Mouse (Mus musculus) heart, embryonic 12.5 days (tissue): ENCODE results near the gene Poldip2. TPM values are rescaled to one million over a fixed set of nuclear protein-coding genes. Genes with fewer than 3 reads are reported as not detected.

Source experiments
- ATAC-seq: fragments of 200-750 bp; cut with Nextera tagmentation; 2 replicates; pipeline ENCODE4 v1.8.0; 2017; ENCODE audit warnings: moderate TSS enrichment, moderate library complexity; ENCODE audit not compliant: insufficient number of reproducible peaks, low FRiP score
- H3K27ac ChIP-seq: fragments of 300-500 bp; sonication (generic); 2 replicates; pipeline ENCODE4 v1.5.1; 2016; ENCODE audit warnings: mild to moderate bottlenecking, moderate library complexity; ENCODE audit not compliant: poor library complexity, severe bottlenecking
- H3K27me3 ChIP-seq: fragments of 300-500 bp; sonication (generic); replicated peaks from 2 replicates; pipeline ENCODE4 v1.6.1; 2016; ENCODE audit warnings: mild to moderate bottlenecking, moderate library complexity
- H3K36me3 ChIP-seq: fragments of 300-500 bp; sonication (generic); 2 replicates; pipeline ENCODE4 v1.6.1; 2016; ENCODE audit warnings: mild to moderate bottlenecking, moderate library complexity
- H3K4me1 ChIP-seq: fragments of 300-500 bp; sonication (generic); replicated peaks from 2 replicates; pipeline ENCODE4 v1.6.1; 2016; ENCODE audit warnings: mild to moderate bottlenecking
- H3K4me2 ChIP-seq: fragments of 300-500 bp; sonication (generic); 2 replicates; pipeline ENCODE4 v1.6.1; 2016; ENCODE audit warnings: mild to moderate bottlenecking, moderate library complexity
- H3K4me3 ChIP-seq: fragments of 300-500 bp; sonication (generic); 2 replicates; pipeline ENCODE4 v1.5.1; 2016; ENCODE audit warnings: mild to moderate bottlenecking
- H3K9ac ChIP-seq: fragments of 300-500 bp; sonication (generic); 2 replicates; pipeline ENCODE4 v1.6.1; 2016; ENCODE audit warnings: mild to moderate bottlenecking, moderate library complexity
- H3K9me3 ChIP-seq: fragments of 300-500 bp; sonication (generic); replicated peaks from 2 replicates; pipeline ENCODE4 v1.6.1; 2016; ENCODE audit warnings: mild to moderate bottlenecking, moderate library complexity
- WGBS: fragments of 180-500 bp; shearing (Covaris S2); methylation state at CpG from one replicate; pipeline ENCODE4 v1.1.7; 2016; 5-methylcytosine and 5-hydroxymethylcytosine counted together
- polyA plus RNA-seq: library from polyadenylated mRNA; unstranded; fragments of >200 nt; fragmentation: Nextera tagmentation; extraction: Ambion mirVana; gene quantifications from 2 replicates; pipeline ENCODE4 v1.2.1, GENCODE M21; 2016

Poldip2 gene
- polyA plus RNA-seq: 146 TPM in 2 replicates

- H3K4me1 ChIP-seq: peaks cover 14% of the 10 kb centered on the region
- WGBS: under 1% methylated on average over 67 of the region's 67 CpGs
- H3K27me3 ChIP-seq: no peaks in the 10 kb centered on the region
- H3K9me3 ChIP-seq: no peaks in the 10 kb centered on the region
- peak within 1 kb of the TSS; percentile 92 for H3K9ac ChIP-seq
- peaks cover 62% of the 10 kb centered on the region for H3K36me3 ChIP-seq
- H3K27ac ChIP-seq: peak within 1 kb of the TSS; percentile 73
- peak; percentile 98 for ATAC-seq
- peak within 1 kb of the TSS; percentile 79 for H3K4me2 ChIP-seq
- peak within 1 kb of the TSS; percentile 81 for H3K4me3 ChIP-seq
These were observed at the start of gene Poldip2, which contains the start of gene Tmem199 for GRCm38 (mm10) chr11:78512025-78512957. Gene Poldip2 (plus strand): TSS chr11:78512193. Gene Tmem199 (minus strand): TSS chr11:78512172.

GRCm38 (mm10) chr11:78462669-78463068, 49.3 kb upstream of the Poldip2 start:
- no peak for ATAC-seq
- Histone ChIP-seq H3K4me2 (no peak overlapping the region), H3K27me3 (no peaks in the 10 kb centered on the region), H3K9ac (no peak overlapping the region), H3K36me3 (no peaks in the 10 kb centered on the region), H3K27ac (no peak overlapping the region), H3K9me3 (peaks cover 7% of the 10 kb centered on the region; the same call in 1 of the 2 replicates), H3K4me3 (no peak overlapping the region), H3K4me1 (peaks cover 28% of the 10 kb centered on the region)
- 81% methylated on average over 5 of the region's 5 CpGs for WGBS

- Histone ChIP-seq H3K27me3 (no peaks in the 10 kb centered on the region), H3K9ac (no peak overlapping the region), H3K4me2 (no peak overlapping the region), H3K4me3 (no peak overlapping the region), H3K4me1 (peaks cover 28% of the 10 kb centered on the region), H3K27ac (no peak overlapping the region), H3K9me3 (peaks cover 7% of the 10 kb centered on the region; the same call in 1 of the 2 replicates), H3K36me3 (no peaks in the 10 kb centered on the region)
- no peak for ATAC-seq
- 38% methylated on average over 13 of the region's 13 CpGs for WGBS
These were observed 48.5 kb upstream of the Poldip2 start for GRCm38 (mm10) chr11:78463286-78464036.

DNA sequence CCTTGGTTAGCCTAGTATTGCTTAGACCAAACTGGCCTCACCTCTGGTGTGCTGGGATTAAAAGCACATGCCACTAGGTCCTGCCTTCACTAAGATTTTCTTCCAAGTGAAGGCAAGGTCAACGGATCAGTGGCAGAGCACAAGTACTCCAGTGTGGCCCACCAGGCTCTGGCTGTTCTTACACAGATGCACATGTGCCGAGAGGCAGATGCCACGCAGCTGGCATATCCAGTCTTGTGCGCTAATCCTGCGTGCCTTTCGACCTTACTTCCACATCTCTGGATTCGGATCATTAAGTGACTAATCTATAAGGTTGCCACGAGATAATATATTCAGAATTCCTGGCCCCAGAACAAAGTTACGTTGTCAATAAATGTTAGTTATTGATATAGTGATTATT, 46.9 kb upstream of the Poldip2 start:
- H3K9me3 ChIP-seq: peaks cover 7% of the 10 kb centered on the region; the same call in 1 of the 2 replicates
- peak overlapping the region; percentile 57 for H3K4me3 ChIP-seq
- ATAC-seq: no peak
- H3K27ac ChIP-seq: no peak overlapping the region
- H3K4me2 ChIP-seq: peak overlapping the region; percentile 69
- H3K36me3 ChIP-seq: no peaks in the 10 kb centered on the region
- peaks cover 28% of the 10 kb centered on the region for H3K4me1 ChIP-seq
- H3K27me3 ChIP-seq: no peaks in the 10 kb centered on the region
- peak overlapping the region; percentile 72; the same call in 1 of the 2 replicates for H3K9ac ChIP-seq
- WGBS: 45% methylated on average over 9 of the region's 9 CpGs

DNA sequence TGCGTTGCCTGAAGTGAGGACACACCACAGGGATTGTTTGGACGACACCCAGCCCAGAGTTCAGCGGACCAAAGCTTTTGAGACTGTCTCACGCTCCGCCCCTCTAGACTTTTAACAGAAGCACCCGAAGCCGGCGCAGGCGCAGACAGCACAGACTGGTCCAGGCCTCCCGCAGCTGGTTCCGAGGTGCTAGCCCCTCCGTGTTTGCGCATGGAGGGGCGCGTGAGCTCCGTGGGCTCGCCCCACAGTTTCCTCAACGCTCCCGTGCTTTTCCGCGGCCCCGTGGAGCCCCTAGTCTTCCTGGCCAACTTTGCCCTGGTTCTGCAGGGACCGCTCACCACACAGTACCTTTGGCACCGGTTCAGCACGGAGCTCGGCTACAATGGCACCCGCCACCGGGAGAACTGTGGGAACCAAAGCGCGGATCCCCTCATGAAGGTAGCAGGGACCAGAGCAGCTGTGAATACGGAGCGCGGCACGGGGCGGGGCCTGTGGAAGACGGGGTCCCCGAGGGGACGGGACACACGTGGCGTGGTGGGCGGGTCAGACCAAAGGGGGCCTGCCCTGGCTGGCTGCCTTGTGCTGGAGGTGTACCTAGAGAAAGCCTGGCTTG, 46.3 kb upstream of the Poldip2 start, which contains the start of gene Slc46a1:
Slc46a1 (plus strand) TSS at position 130 of the 613 bp plus-strand sequence.
- no peaks in the 10 kb centered on the region for H3K36me3 ChIP-seq
- H3K4me1 ChIP-seq: peaks cover 28% of the 10 kb centered on the region
- under 1% methylated on average over 41 of the region's 41 CpGs for WGBS
- H3K9me3 ChIP-seq: peaks cover 7% of the 10 kb centered on the region; the same call in 1 of the 2 replicates
- H3K4me2 ChIP-seq: peak within 1 kb of the TSS; percentile 69
- no peaks in the 10 kb centered on the region for H3K27me3 ChIP-seq
- peak within 1 kb of the TSS; percentile 57 for H3K4me3 ChIP-seq
- ATAC-seq: peak; percentile 92
- H3K27ac ChIP-seq: peak within 1 kb of the TSS; percentile 69
- H3K9ac ChIP-seq: peak within 1 kb of the TSS; percentile 72

GRCm38 (mm10) chr11:78466242-78466912, 45.6 kb upstream of the Poldip2 start:
- H3K9me3 ChIP-seq: peaks cover 7% of the 10 kb centered on the region; the same call in 1 of the 2 replicates
- no peaks in the 10 kb centered on the region for H3K27me3 ChIP-seq
- H3K27ac ChIP-seq: peak overlapping the region; percentile 69
- 0 out of 2 replicates have a peak, but pooled peaks have one; percentile 7 for ATAC-seq
- H3K4me1 ChIP-seq: peaks cover 28% of the 10 kb centered on the region
- 73% methylated on average over 23 of the region's 23 CpGs for WGBS
- H3K9ac ChIP-seq: peak overlapping the region; percentile 72
- peak overlapping the region; percentile 69 for H3K4me2 ChIP-seq
- H3K36me3 ChIP-seq: no peaks in the 10 kb centered on the region
- H3K4me3 ChIP-seq: peak overlapping the region; percentile 57

DNA sequence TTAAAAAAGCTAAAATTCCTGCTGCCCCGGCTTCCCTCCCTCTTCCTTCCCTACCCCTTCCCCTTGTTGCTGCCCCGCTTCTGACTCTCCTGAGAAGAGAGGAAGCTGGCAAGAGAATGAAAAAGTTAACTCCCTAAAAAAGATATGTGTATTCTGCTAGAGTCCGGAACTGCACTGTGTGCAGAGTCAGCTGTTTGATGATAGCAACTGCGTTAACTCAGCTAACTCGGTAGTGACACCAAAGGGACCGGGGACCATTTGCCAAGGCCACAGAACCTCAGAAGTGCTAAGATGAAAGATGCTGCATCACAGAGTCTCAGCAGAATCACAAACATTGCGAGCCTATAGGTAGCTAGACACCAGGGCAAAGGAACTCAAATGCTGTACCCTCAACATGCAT, 44.5 kb upstream of the Poldip2 start:
- H3K9ac ChIP-seq: no peak overlapping the region
- H3K4me3 ChIP-seq: no peak overlapping the region
- no peaks in the 10 kb centered on the region for H3K27me3 ChIP-seq
- 64% methylated on average over 7 of the region's 7 CpGs for WGBS
- H3K36me3 ChIP-seq: no peaks in the 10 kb centered on the region
- H3K4me2 ChIP-seq: no peak overlapping the region
- no peaks in the 10 kb centered on the region for H3K9me3 ChIP-seq
- H3K4me1 ChIP-seq: peaks cover 28% of the 10 kb centered on the region
- H3K27ac ChIP-seq: no peak overlapping the region
- no peak for ATAC-seq

- no peak overlapping the region for H3K27ac ChIP-seq
- no peaks in the 10 kb centered on the region for H3K9me3 ChIP-seq
- no peaks in the 10 kb centered on the region for H3K27me3 ChIP-seq
- no peak for ATAC-seq
- peaks cover 28% of the 10 kb centered on the region for H3K4me1 ChIP-seq
- H3K36me3 ChIP-seq: no peaks in the 10 kb centered on the region
- no peak overlapping the region for H3K9ac ChIP-seq
- 30% methylated on average over 3 of the region's 3 CpGs for WGBS
- no peak overlapping the region for H3K4me2 ChIP-seq
- H3K4me3 ChIP-seq: no peak overlapping the region
These were observed 44.1 kb upstream of the Poldip2 start for GRCm38 (mm10) chr11:78467932-78468331.

- H3K9ac ChIP-seq: no peak overlapping the region
- peaks cover 2% of the 10 kb centered on the region for H3K4me1 ChIP-seq
- no peaks in the 10 kb centered on the region for H3K9me3 ChIP-seq
- H3K27me3 ChIP-seq: peaks cover 9% of the 10 kb centered on the region; the same call in 1 of the 2 replicates
- no peak for ATAC-seq
- H3K36me3 ChIP-seq: no peaks in the 10 kb centered on the region
- 76% methylated on average over 10 of the region's 10 CpGs for WGBS
- no peak overlapping the region for H3K4me3 ChIP-seq
- no peak overlapping the region for H3K27ac ChIP-seq
- H3K4me2 ChIP-seq: no peak overlapping the region
These were observed 40.5 kb upstream of the Poldip2 start for GRCm38 (mm10) chr11:78471326-78472103.

- no peak overlapping the region for H3K9ac ChIP-seq
- WGBS: 56% methylated on average over 3 of the region's 3 CpGs
- H3K36me3 ChIP-seq: no peaks in the 10 kb centered on the region
- no peak overlapping the region for H3K27ac ChIP-seq
- H3K4me1 ChIP-seq: no peaks in the 10 kb centered on the region
- H3K9me3 ChIP-seq: no peaks in the 10 kb centered on the region
- H3K4me3 ChIP-seq: no peak overlapping the region
- no peak for ATAC-seq
- no peak overlapping the region for H3K4me2 ChIP-seq
- H3K27me3 ChIP-seq: peaks cover 11% of the 10 kb centered on the region; the same call in 1 of the 2 replicates
These were observed 36.7 kb upstream of the Poldip2 start for GRCm38 (mm10) chr11:78475289-78475688.
